Mouse (Mus musculus) heart, embryonic 11.5 days (tissue): ENCODE data around the gene Mfn2. TPM values are rescaled to one million over a fixed set of nuclear protein-coding genes. Genes with fewer than 3 reads are reported as not detected.

Experiments
- ATAC-seq: fragments of 200-750 bp; cut with Nextera tagmentation; replicated peaks from 2 replicates; pipeline ENCODE4 v1.8.0; 2017; ENCODE audit warnings: moderate library complexity; ENCODE audit not compliant: insufficient number of reproducible peaks, low FRiP score, low TSS enrichment
- H3K27ac ChIP-seq: fragments of 300-500 bp; sonication (generic); 2 replicates; pipeline ENCODE4 v1.5.1; 2014; ENCODE audit warnings: mild to moderate bottlenecking, low read depth, low read length
- H3K27me3 ChIP-seq: fragments of 300-500 bp; sonication (generic); 2 replicates; pipeline ENCODE4 v1.6.1; 2014; ENCODE audit warnings: mild to moderate bottlenecking, low read length, mixed read lengths; ENCODE audit not compliant: control insufficient read depth, insufficient read depth
- H3K36me3 ChIP-seq: fragments of 300-500 bp; sonication (generic); 2 replicates; pipeline ENCODE4 v1.6.1; 2014; ENCODE audit warnings: mild to moderate bottlenecking, low read length, moderate library complexity, mixed read lengths; ENCODE audit not compliant: control insufficient read depth, insufficient read depth
- H3K4me1 ChIP-seq: fragments of 300-500 bp; sonication (generic); 2 replicates; pipeline ENCODE4 v1.6.1; 2014; ENCODE audit warnings: low read length; ENCODE audit not compliant: control insufficient read depth, insufficient read depth
- H3K4me2 ChIP-seq: fragments of 300-500 bp; sonication (generic); 2 replicates; pipeline ENCODE4 v1.6.1; 2014; ENCODE audit warnings: mild to moderate bottlenecking, moderate library complexity
- H3K4me3 ChIP-seq: fragments of 300-500 bp; sonication (generic); 2 replicates; pipeline ENCODE4 v1.5.1; 2014; ENCODE audit warnings: low read depth, low read length
- H3K9ac ChIP-seq: fragments of 300-500 bp; sonication (generic); 2 replicates; pipeline ENCODE4 v1.6.1; 2014; ENCODE audit warnings: mild to moderate bottlenecking, low read depth, low read length, moderate library complexity
- H3K9me3 ChIP-seq: fragments of 300-500 bp; sonication (generic); replicated peaks from 2 replicates; pipeline ENCODE4 v1.6.1; 2016; ENCODE audit warnings: low read length; ENCODE audit not compliant: control insufficient read depth
- WGBS: fragments of 180-500 bp; shearing (Covaris S2); extraction: QIAGEN DNeasy Blood & Tissue Kit; methylation state at CpG from one replicate; pipeline ENCODE4 v1.1.7; 2014; ENCODE audit not compliant: insufficient replicate concordance; 5-methylcytosine and 5-hydroxymethylcytosine counted together
- polyA plus RNA-seq: library from polyadenylated mRNA; unstranded; fragments of >200 nt; fragmentation: Nextera tagmentation; extraction: Ambion mirVana; gene quantifications from 2 replicates; pipeline ENCODE4 v1.2.1, GENCODE M21; 2014

Gene Mfn2
- polyA plus RNA-seq = 61.8 and 95.4 TPM in 2 replicates

DNA sequence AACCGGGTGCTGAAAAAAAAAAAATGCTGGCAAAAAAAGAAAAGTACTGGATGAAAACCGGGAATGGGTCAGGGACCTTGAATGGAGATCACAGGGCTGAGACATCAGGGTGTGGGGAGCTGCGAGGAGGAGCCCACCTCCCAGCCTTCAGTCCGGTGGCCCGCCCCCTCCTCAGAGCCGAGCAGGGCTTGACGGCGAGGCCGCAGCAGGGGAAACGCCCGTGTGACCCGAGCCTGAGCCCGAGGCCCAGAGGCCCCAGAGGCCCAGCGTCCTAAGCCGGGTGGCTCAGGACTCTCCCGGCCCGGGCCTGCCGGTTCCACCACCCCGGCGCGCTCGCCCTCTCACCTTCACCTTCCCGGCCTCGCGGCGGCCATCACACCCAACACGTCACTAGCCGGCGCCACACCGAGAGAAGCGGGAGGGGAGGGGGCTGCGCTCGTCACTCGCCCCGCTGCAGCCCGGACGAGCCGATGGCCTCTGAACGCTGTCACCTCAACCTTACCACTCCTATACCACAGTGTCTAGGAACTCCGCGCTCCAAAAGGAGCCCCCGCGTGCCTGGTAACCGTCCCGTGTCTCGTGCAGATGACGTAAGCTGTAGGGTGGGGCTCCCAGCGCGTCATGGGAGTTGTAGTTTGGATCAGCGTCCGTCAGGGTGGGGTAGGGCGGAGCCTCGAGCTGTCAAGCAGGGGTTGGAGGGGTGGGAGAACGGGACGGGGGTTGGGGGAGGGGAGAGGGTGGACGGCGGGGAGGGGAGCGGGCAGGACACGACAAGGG lies at the start of gene Mfn2:
Gene Mfn2 (minus strand): TSS at position 392 of the 777 bp plus-strand sequence.
- Histone ChIP-seq H3K27ac (peak within 1 kb of the TSS; percentile 89), H3K27me3 (no peaks in the 10 kb centered on the region), H3K9me3 (no peaks in the 10 kb centered on the region), H3K36me3 (peaks cover 14% of the 10 kb centered on the region), H3K4me2 (peak within 1 kb of the TSS; percentile 67), H3K4me3 (peak within 1 kb of the TSS; percentile 94), H3K9ac (peak within 1 kb of the TSS; percentile 89), H3K4me1 (peaks cover 19% of the 10 kb centered on the region)
- WGBS = under 1% methylated on average over 59 of the region's 59 CpGs
- peak; percentile 93 for ATAC-seq

DNA sequence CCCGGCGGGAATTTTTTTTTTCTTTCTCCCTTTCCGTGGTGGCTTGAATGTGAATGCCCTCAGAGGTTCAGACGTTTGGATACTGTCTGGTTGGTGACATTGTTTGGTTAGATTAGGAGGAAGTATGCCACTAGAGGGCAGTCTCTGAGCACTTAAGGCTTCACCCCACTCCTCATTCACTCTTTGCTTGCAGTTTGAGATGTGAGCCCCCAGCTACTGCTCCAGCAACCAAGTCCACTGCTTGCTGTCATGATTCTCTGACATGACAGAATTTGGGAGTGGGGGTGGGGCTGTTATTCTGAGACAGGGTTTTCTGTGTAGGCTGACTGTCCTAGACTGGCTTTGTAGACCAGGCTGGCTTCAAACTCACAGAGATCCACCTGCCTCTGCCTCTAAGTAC lies 49.1 kb upstream of the Mfn2 start:
- Histone ChIP-seq H3K36me3 (no peaks in the 10 kb centered on the region), H3K4me1 (no peaks in the 10 kb centered on the region), H3K4me2 (no peak overlapping the region), H3K9ac (no peak overlapping the region), H3K4me3 (no peak overlapping the region), H3K27ac (no peak overlapping the region), H3K9me3 (no peaks in the 10 kb centered on the region), H3K27me3 (no peaks in the 10 kb centered on the region)
- 2% methylated on average over 4 of the region's 4 CpGs for WGBS
- ATAC-seq = no peak

DNA sequence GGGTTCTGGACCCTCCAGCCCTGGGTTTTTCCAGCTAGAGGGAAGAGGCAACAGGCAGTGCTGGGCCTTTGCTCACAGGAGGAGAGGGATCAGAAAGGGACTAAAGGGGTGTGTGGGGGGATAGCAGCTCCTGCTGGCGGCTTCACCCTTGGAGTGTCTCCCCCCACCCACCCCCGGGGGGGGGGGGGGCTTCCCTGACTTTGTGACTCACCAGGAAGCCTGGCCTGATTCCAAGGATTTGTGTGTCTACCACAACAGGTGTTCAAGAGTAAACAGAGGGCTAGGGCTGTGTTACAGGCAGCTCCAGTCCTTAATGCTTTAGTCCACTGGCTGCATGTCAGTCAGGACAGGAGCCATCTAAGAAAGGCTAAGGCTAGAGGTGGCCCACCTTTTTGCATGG lies 43.0 kb upstream of the Mfn2 start:
- 68% methylated on average over 2 of the region's 2 CpGs for WGBS
- H3K9ac ChIP-seq = no peak overlapping the region
- H3K36me3 ChIP-seq = peaks cover 18% of the 10 kb centered on the region

DNA sequence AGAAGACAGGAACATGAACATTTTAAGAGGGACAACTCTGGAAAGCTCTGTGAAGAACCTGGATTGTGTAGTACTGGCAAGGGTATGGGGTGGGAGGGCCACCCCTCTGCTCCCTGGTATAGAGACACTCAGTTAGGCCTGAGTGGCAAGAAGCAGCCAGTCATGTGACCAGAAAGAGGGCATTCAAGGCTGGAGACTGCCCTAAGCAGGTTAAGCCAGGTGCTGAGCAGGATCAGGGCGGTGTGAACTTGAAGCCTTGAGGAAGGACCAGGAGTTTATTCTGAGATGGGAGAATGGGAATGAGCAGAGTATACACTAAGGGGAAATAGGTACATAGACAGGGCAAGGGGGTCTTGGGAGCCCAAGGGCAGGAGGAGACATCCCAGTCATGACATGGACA lies 38.5 kb upstream of the Mfn2 start:
- H3K36me3 ChIP-seq = peaks cover 18% of the 10 kb centered on the region

More for the DNA sequence above, 43.0 kb upstream of the Mfn2 start:
- Histone ChIP-seq H3K9me3 (no peaks in the 10 kb centered on the region), H3K27me3 (no peaks in the 10 kb centered on the region), H3K4me1 (no peaks in the 10 kb centered on the region; the same call in 1 of the 2 replicates), H3K4me2 (no peak overlapping the region), H3K4me3 (no peak overlapping the region), H3K27ac (no peak overlapping the region)
- ATAC-seq = no peak

DNA sequence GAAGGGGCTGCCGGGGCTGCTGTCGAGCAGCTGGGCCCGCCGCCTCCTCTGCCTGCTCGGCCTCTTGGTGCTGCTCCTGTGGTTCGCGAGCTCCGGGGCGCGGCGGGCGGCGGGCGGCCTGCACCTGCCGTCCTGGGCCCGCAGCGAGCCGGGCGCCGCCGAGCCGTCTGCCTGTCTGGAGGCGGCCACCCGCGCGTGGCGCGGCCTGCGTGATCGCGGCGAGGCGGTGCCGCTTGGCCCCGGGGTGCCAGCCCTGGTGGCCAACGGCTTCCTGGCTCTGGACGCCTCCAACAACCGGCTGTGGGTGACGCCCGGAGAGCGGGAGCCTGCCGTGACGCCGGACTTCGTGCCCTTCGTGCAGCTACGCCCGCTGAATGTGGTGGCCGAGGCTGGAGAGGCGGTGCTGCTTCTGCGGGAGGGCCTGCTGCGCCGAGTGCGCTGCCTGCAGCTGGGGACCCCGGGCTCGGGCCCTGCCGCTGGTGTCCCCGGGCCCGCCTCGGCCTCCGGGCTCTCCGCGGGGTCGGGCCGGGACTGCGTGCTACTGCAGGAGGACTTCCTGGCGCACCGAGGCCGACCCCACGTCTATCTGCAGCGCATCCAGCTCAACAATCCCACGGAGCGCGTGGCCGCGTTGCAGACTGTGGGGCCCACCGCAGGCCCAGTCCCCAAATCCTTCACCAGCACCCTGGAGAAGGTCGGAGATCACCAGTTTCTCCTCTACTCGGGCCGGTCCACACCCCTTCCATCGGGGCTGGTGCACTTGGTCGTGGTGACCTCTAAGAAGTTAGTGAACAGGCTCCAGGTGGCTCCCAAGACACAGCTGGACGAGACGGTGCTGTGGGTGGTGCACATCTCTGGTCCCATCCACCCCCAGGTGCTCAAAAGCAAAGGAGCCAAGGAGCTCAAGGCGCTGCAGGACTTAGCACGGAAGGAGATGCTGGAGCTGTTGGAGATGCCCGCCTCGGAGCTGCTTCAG lies 36.8 kb upstream of the Mfn2 start:
- H3K9ac ChIP-seq = peak overlapping the region; percentile 70
- no peaks in the 10 kb centered on the region for H3K27me3 ChIP-seq
- peak overlapping the region; percentile 47 for H3K27ac ChIP-seq
- H3K4me3 ChIP-seq = peak overlapping the region; percentile 96
- no peaks in the 10 kb centered on the region for H3K9me3 ChIP-seq
- peaks cover 18% of the 10 kb centered on the region for H3K36me3 ChIP-seq
- peak overlapping the region; percentile 100 for H3K4me2 ChIP-seq
- WGBS = 6% methylated on average over 77 of the region's 88 CpGs
- H3K4me1 ChIP-seq = peaks cover 11% of the 10 kb centered on the region
- peak; percentile 43 for ATAC-seq

More for the DNA sequence above, 38.5 kb upstream of the Mfn2 start:
- H3K27ac ChIP-seq = no peak overlapping the region
- peaks cover 11% of the 10 kb centered on the region for H3K4me1 ChIP-seq
- H3K4me2 ChIP-seq = no peak overlapping the region
- no peaks in the 10 kb centered on the region for H3K9me3 ChIP-seq
- H3K4me3 ChIP-seq = no peak overlapping the region
- ATAC-seq = no peak
- H3K9ac ChIP-seq = no peak overlapping the region
- 93% methylated on average over 1 of the region's 1 CpGs for WGBS
- no peaks in the 10 kb centered on the region for H3K27me3 ChIP-seq

DNA sequence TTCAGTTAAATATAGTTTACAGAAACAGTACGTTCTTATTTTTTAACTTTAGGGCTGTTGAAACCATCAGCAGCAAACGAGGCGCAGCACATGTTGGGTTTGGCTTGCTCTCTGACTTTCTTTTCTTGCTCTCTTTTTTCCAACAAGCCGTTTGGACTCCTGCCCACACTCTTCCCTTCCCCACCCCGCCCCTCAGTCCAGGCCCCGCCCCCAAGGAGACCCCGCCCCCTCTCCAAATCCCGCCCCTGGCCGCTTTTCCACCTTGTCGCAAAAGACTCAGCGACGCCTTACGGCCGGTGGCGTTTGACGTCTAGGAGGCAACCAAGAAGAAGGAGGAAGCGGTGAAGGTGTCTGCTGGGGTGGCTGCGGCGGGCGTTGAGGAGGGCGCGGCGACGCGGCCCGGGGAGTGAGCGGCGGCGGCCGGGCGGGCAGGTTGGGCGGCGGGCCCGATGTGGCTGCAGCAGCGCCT lies 36.1 kb upstream of the Mfn2 start, which contains the start of gene 2510039O18Rik:
Gene 2510039O18Rik (plus strand): TSS at position 320 of the 469 bp plus-strand sequence.
- WGBS = 3% methylated on average over 23 of the region's 35 CpGs
- ATAC-seq = peak; percentile 62
- H3K4me1 ChIP-seq = peaks cover 15% of the 10 kb centered on the region
- H3K9me3 ChIP-seq = no peaks in the 10 kb centered on the region
- peak within 1 kb of the TSS; percentile 70 for H3K9ac ChIP-seq
- peak within 1 kb of the TSS; percentile 100 for H3K4me2 ChIP-seq
- H3K4me3 ChIP-seq = peak within 1 kb of the TSS; percentile 96
- H3K36me3 ChIP-seq = peaks cover 11% of the 10 kb centered on the region
- H3K27me3 ChIP-seq = no peaks in the 10 kb centered on the region
- peak within 1 kb of the TSS; percentile 47 for H3K27ac ChIP-seq

DNA sequence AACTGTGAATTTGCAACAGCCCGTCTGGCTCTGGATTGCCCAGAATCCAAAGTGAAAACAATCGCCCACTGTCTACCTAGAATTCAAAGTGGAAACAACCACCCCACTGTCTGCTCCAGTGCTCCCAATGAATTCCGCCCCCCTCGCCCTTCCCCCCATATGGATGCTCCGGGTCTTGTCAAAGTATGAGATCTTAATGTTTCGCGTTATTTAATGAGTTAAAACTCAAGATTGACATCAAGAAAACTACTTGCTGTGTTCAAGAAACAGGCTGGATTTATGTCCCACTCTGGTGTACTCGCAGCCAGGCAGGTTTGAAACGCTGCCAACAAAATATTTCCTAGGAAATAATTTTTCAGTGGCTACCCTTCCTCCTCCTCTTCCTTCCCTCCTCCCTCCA lies 35.6 kb upstream of the Mfn2 start:
- no peak for ATAC-seq
- 66% methylated on average over 9 of the region's 9 CpGs for WGBS
- Histone ChIP-seq H3K36me3 (peaks cover 7% of the 10 kb centered on the region), H3K27me3 (no peaks in the 10 kb centered on the region), H3K4me2 (peak overlapping the region; percentile 100; the same call in 1 of the 2 replicates), H3K4me1 (peaks cover 15% of the 10 kb centered on the region), H3K27ac (no peak overlapping the region), H3K4me3 (no peak overlapping the region), H3K9ac (no peak overlapping the region), H3K9me3 (no peaks in the 10 kb centered on the region)
